Mouse (Mus musculus) CD4-positive, CD25-positive, alpha-beta regulatory T cell, adult 4 months (primary cell): ENCODE results near the gene Zfp2. TPM values are rescaled to one million over a fixed set of nuclear protein-coding genes. Genes with fewer than 3 reads are reported as not detected.

Experiments
- ATAC-seq: one replicate; pipeline ENCODE4 v1.8.0; 2017
- polyA plus RNA-seq, 2 experiments: library from polyadenylated mRNA; unstranded; fragments of 100-300 nt; shearing (Covaris generic); gene quantifications; one replicate each; pipeline ENCODE4 v1.2.1; 2017

Gene Zfp2
- 1 to 10 TPM in 1 of 2 experiments, under 1 TPM in 1; 0.81 to 1.5 TPM for polyA plus RNA-seq

GRCm38 (mm10) chr11:50915671-50916320 is at the start of gene Zfp2:
Zfp2 (minus strand) TSS chr11:50916165.
- ATAC-seq, result peak; percentile 96

DNA sequence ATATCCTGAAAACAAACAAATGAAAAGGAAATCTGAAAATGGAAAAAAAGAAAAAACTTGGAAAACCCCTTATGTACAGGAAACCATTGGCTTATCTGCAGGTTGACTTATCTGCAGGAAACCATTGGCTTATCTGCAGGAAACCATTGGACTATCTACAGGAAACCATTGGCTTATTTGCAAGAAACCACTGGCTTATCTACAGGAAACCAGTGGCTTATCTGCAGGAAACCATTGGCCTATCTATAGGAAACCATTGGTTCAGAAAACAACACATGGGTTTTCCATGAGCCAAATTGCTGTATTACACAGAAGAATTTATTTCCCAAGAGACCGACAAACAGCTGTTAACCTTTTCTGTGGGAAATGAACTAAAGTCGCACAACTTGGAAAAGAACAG is 48.9 kb upstream of the Zfp2 start:
- no peak for ATAC-seq

GRCm38 (mm10) chr11:50953665-50954064 is 37.7 kb upstream of the Zfp2 start, which contains the start of gene Prop1:
Prop1 (minus strand) TSS chr11:50953765.
- ATAC-seq, result no peak

GRCm38 (mm10) chr11:50952290-50952689 is 36.3 kb upstream of the Zfp2 start:
- peak; percentile 43 for ATAC-seq

- ATAC-seq, result no peak
Measured at GRCm38 (mm10) chr11:50943506-50943905, 27.5 kb upstream of the Zfp2 start, which contains the start of gene 4933414I15Rik. 4933414I15Rik (minus strand) TSS chr11:50943765.

GRCm38 (mm10) chr11:50942386-50942785 is 26.4 kb upstream of the Zfp2 start:
- no peak for ATAC-seq

- no peak for ATAC-seq
Measured at GRCm38 (mm10) chr11:50939621-50940366, 23.8 kb upstream of the Zfp2 start.

DNA sequence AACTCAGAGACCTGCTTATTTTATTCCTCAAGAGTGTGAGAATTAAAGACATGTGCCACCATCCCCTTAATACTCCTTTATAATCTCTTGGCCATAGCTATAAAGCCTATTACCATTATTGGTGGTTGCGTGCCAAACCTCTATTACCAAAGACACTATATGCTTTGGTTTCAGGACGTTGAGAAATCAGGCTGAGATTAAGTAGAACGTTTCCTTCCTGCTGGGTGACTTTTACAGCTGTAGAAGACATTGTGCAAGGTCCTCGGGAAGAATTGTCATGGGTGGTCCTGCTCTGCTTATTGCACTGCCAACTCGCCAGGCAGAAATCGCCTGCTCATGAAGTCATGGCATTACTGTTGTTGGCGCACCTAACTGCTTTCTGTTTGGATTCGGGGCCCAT is 22.5 kb upstream of the Zfp2 start:
- no peak for ATAC-seq

- no peak for ATAC-seq
Measured at GRCm38 (mm10) chr11:50932040-50932439, 16.1 kb upstream of the Zfp2 start.

DNA sequence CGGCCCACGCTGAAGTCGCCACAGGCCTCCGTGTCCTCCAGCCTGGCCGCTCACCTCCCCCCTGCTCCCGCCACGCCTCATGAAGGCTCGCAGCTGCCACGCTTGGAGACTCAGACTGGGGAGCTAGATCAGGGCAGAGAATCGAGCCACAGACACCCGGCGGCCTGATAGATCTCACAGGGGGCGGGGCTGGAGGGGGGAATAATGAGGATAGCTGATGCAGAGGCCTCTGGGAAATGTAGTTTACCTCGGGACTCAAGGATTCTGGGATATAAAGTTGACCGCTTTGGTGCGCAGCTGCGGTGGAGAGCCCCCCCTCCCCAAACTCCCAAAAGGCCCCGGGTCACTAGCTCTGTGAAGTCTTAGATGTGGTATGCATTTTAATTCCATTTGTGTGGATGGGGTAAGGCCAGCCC is 15.5 kb upstream of the Zfp2 start, which contains the start of gene Zfp354b:
Zfp354b (minus strand) TSS at position 183 of the 416 bp plus-strand sequence.
- no peak for ATAC-seq

DNA sequence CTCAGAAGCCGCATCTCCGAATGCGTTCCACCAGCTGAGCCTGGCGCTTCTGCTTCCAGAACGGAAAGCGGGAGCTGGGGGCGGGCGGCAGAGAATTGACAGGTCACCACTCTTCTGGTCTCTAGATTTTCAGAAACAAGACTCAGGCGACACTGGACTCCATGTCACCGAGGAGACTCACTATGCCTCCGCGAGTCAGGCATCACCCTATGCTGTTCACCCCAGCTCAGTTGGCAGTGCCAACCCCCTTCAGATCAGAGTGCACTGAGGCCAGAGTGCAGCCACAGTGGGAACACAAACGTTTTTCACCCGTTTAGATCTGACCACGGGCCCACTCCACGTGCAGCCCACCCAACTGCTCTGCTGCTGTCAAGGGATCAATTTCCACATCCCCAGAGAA is 15.1 kb upstream of the Zfp2 start:
- ATAC-seq, result no peak

DNA sequence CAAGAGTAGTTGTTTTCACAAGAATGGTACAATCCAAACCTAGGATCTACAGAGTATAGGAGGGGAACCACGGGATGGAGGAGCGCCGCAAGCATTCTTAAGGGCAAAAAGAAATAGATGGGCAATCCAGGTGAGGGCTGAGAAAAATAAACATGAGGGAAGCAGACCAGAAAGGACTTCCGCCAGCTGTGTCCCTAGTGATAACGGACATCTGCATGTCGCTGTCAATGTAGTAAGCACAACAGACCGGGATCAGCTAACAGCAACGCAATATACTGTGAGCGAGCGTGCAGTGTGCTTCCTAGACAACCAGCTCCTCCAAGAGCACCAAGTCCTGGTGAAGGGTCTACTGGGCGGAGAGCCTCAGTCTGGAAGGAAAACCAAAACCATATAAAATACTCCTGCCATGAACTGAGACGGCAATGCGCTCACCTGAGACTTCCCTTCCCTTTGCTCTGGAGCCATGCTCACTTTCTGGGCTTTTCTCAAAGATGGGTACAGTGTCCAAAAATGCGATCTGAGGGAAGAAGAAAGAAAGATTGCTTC is 14.6 kb upstream of the Zfp2 start:
- no peak for ATAC-seq

DNA sequence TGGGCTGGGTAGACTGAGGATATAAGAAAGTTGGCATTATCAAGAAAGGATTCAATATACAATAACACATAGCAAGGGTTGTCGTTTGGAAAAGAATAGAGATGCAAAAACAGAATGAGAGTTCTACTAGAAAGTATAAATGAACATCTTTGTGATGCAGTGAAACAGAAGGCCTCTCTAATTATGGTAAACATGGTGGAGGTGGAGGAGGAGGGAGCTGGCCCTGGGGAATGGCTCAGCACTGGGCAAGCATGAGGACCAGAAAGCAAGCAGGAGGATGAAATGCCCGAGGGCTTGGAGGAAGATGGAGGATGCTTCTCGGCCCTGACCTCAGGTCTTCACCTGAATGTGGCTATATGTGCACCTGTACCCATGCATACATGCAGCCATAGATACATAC is 1.5 kb downstream of the Zfp2 start:
- ATAC-seq, result no peak

DNA sequence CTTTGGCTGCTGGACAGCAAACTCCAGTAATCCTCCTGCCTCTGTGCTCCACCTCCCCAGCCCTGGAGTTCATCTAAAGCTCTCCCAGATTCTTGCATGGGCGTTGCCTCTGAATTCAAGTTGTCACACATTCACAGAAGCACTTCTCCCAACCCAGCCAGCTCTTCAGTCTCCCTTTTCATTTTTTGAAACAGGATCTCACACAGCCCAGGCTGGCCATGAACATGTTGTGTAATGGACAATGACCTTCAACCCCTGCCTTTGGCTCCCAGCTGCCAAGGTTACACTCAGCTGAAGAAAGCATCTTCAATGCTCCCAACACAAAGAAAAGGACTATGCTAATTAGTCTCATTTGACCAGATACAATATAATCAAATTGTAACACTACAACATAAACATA is 2.7 kb downstream of the Zfp2 start:
- ATAC-seq, result no peak

DNA sequence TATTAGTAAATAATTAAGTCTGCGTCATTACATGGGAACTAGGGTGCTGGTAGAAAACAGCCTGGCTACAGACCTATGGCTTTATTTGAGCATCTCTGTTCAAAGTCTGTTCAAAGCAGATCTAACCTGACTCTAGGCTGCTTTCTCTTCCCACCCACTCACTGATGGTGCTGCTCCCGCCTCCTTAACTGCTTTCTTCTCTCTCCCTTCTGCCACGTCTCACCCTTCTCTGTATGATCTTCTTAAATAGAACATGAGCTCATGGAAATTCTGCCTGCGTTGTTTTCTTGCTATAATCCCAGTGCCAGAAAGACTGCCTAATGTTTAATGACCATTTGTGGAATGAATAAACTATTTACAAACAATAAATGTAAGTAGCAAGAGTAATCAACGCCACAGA is 7.8 kb downstream of the Zfp2 start:
- ATAC-seq, result no peak

DNA sequence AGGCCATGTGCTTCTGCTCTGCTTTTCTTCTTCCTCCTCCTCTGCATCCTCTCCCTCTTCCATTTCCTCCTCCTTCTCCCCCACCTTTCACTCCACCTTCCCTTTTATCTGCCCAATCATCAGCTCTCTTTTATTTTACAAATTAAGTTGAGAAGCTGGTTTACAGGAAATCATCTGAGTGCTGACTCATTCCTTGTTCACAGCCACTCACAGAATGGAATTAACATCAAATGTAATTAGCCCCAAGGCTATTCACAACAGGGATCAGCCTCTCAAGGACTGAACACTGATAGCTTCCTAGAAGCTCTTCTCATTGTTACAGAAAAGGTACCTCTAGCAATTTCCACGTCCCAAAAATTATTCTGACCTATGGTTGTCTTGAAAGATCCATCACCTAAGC is 18.6 kb downstream of the Zfp2 start:
- no peak for ATAC-seq

DNA sequence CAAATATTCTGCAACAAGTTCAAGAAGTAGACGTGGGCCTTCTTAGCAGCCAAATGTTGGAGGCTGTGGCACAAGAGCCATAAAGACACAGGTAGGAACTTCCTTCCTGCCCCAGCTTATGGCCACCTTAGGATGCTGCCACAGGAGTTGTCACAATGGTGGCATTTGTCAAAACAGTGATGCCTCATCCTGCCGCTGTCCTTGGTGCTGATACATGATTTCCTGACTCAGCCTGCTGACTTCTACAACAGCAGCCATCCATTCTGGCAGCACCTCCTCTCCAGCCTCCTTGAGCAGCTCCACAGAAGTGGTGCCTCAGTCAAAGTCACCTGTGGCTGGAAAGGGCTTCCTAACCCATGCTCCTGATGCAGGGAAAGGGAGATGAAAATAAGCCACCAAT is 23.5 kb downstream of the Zfp2 start:
- ATAC-seq, result no peak

GRCm38 (mm10) chr11:50887390-50888128 is 28.4 kb downstream of the Zfp2 start, which contains the start of gene Zfp454:
Zfp454 (minus strand) TSS chr11:50887651.
- ATAC-seq, result no peak

GRCm38 (mm10) chr11:50886933-50887293 is 29.1 kb downstream of the Zfp2 start:
- no peak for ATAC-seq

DNA sequence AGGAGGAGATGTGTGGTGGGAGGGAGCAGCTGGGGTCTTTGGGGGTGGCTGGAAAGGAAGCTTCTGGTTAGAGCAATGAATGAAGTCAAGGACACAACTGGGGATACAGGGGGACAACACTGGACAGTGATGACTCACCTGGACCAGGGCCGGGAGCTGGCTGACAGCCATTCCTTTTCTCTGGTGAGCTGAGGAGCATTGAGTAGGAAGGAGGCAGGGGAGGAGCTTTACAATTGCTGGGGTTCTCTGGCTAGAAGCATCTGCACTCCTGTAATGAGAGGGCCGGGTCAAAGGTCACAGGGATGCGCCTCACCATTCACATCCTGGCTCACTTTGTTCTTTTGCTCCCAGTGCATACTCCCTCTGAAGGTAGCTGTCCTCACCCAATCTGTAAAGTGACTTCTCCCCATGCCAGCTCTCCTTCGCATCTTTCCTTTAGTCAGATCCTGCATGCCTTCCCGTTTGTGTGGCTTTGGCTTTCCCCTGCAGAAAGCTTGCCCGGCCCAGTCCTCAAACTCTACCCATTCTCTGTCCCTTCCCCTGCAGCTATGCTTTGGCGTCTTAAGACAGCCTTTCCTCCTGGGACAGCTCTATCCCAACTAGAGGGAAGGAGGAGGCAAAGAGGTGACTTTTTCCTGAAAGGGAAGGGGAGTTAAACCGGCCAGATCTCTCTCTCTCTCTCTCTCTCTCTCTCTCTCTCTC is 29.6 kb downstream of the Zfp2 start:
- ATAC-seq, result no peak

DNA sequence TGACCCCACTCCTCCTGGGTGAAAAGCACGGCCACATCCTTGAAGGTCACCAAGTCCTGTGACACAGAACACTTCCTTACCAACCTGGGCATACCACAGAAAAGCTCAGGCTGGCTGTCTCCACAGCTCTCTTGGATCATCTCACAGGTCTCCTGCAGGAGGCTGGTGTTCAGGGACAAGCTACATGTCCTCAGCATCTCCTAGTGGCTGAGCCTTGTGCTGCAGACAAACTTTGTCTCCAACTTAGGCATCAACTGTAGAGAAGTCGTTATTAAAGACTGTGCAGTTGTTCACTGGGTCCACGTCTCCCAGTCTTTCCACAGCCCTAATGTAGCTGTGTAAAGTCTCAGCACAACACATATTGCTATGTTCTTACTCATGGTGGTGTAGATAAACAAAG is 32.2 kb downstream of the Zfp2 start:
- no peak for ATAC-seq

GRCm38 (mm10) chr11:50878641-50879040 is 37.3 kb downstream of the Zfp2 start:
- no peak for ATAC-seq
